Mouse (Mus musculus): ENCODE measurements at regions not wholly inside any gene's neighbourhood (a gene's known extent, or its start where the extent isn't known, plus 50 kb on each side); places are given as distances from the start of the nearest gene placed in this dataset.

DNA sequence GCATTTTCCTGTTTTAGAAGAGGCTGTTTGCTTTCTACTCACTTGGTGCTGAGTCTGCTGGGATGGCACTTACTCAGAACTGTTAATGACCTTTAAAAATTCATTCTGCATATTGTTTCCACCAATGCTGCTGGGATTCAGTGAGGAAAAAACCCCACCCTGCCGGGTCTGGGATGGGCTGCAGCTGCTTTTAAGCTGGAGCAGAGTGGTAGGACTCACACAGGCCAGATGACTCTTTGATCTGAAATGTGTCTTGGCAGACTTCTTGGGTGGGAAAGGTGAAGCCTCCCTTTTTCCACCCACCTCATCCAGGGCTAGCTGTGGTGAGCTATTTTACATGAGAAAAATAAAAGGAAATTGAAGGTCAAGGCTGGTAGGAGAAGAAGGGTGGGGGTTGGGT is 56.4 kb upstream of the Ddhd1 start:
- 20% methylated on average over 1 of the region's 1 CpGs for WGBS
- Histone ChIP-seq H3K4me1 (no peaks in the 10 kb centered on the region), H3K4me2 (no peak overlapping the region)

DNA sequence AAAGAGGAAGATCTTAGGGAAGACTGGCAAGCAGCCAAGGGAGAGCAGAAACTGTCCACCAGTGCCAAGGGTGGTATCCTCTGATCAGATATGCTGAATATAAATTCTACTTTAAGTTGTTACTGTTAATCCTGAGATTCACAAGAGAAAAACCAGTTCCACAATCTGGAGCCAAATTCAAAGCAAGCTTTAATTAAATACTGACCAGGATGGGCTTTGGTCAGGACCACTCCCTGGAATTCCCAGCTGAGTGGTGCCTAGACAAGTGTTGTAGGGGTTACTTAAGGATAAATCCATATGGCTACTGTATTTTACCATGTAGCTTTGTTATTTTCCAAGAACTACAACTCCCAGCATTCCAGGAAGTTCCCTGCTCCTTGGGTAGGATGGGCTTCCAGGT is 56.8 kb upstream of the Ddhd1 start:
- H3K36me3 ChIP-seq: no peaks in the 10 kb centered on the region
- no peak overlapping the region for H3K27ac ChIP-seq
- H3K27me3 ChIP-seq: no peaks in the 10 kb centered on the region
- no peak overlapping the region for H3K4me2 ChIP-seq
- H3K4me3 ChIP-seq (replicated peaks): no peak overlapping the region
- no peaks in the 10 kb centered on the region for H3K9me3 ChIP-seq (replicated peaks)
- no peak overlapping the region for H3K9ac ChIP-seq
- H3K4me1 ChIP-seq: no peaks in the 10 kb centered on the region
- no peak for ATAC-seq (replicated peaks; ENCODE audit: low FRiP score)

More for the DNA sequence above, 56.4 kb upstream of the Ddhd1 start:
- ATAC-seq (replicated peaks; ENCODE audit: low FRiP score): no peak
- no peaks in the 10 kb centered on the region for H3K27me3 ChIP-seq
- H3K9me3 ChIP-seq (replicated peaks): no peaks in the 10 kb centered on the region
- no peak overlapping the region for H3K9ac ChIP-seq
- no peak overlapping the region for H3K27ac ChIP-seq
- H3K4me3 ChIP-seq (replicated peaks): no peak overlapping the region
- no peaks in the 10 kb centered on the region for H3K36me3 ChIP-seq

DNA sequence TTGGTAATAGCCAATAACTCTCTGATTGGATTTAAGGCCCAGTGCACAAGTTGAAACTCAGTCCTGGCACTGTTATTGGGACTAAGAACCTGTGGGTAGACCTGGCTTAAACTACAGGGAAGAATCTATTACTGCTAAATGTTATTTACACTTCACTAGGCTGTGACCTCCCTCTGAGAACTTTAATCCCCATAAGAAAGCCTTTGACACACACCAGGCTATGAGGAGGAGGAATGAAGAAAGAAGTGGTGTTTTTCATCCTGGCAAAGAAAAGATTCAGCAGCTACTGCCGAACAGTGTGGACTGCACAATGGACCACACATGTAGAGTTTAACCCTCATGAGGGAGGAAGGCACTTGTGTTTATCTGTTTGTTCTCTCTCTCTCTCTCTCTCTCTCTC is 58.2 kb upstream of the Ddhd1 start:
- Histone ChIP-seq H3K4me1 (no peaks in the 10 kb centered on the region), H3K36me3 (no peaks in the 10 kb centered on the region), H3K9me3 (replicated peaks) (no peaks in the 10 kb centered on the region), H3K4me3 (replicated peaks) (no peak overlapping the region), H3K27me3 (no peaks in the 10 kb centered on the region), H3K27ac (no peak overlapping the region), H3K9ac (no peak overlapping the region), H3K4me2 (no peak overlapping the region)
- no peak for ATAC-seq (replicated peaks; ENCODE audit: low FRiP score)
- 22% methylated on average over 1 of the region's 1 CpGs for WGBS

DNA sequence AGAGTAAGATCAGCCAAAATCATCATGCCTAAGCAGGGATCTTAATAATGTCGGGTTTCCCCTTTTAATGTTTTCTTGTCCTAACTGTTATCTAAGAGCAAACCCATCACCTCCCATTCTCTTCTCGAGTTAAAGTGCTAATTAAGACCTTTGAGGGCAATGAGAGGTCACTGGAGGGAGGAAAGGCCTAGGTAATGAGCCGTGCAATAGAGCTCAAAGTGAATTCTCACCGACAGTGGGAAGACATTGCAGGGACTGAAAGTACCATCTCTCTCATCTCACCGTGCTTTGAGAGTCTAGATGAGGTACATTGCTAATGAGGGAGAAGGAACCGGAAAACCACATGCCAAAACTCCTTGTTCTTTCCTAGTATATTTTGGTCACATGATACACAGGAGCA is 64.9 kb upstream of the Ddhd1 start:
- no peak overlapping the region for H3K27ac ChIP-seq
- H3K4me1 ChIP-seq: no peaks in the 10 kb centered on the region
- no peak overlapping the region for H3K9ac ChIP-seq
- H3K36me3 ChIP-seq: no peaks in the 10 kb centered on the region
- H3K9me3 ChIP-seq (replicated peaks): no peaks in the 10 kb centered on the region
- H3K27me3 ChIP-seq: peaks cover 2% of the 10 kb centered on the region; the same call in 1 of the 2 replicates
- 12% methylated on average over 6 of the region's 6 CpGs for WGBS
- no peak overlapping the region for H3K4me2 ChIP-seq
- no peak overlapping the region for H3K4me3 ChIP-seq (replicated peaks)
- ATAC-seq (replicated peaks; ENCODE audit: low FRiP score): peak; percentile 67; the same call in 1 of the 2 replicates

DNA sequence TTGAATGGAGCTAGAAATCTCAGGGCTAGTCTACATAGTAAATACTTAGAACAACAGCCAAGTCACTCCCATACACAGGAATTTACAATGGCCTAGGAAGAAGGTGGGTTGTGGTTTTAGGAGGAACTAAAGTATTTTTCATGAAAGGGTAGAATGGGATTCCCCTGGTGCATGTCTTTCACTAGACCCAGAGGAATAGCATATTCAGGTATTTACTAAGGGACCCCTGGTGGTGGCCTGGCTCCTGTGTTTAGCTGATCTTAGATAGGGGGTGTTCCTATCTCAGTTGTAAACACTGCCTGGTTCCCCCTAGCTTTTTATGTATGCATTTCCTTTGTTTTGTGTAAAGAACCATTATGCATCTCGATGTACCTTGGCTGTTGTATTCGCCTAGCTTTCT is 66.4 kb upstream of the Ddhd1 start:
- no peak for ATAC-seq (replicated peaks; ENCODE audit: low FRiP score)
- H3K4me2 ChIP-seq: no peak overlapping the region
- peaks cover 2% of the 10 kb centered on the region; the same call in 1 of the 2 replicates for H3K27me3 ChIP-seq
- no peaks in the 10 kb centered on the region for H3K9me3 ChIP-seq (replicated peaks)
- 95% methylated on average over 2 of the region's 2 CpGs for WGBS
- no peaks in the 10 kb centered on the region for H3K36me3 ChIP-seq
- H3K4me3 ChIP-seq (replicated peaks): no peak overlapping the region
- H3K9ac ChIP-seq: no peak overlapping the region
- H3K27ac ChIP-seq: no peak overlapping the region
- no peaks in the 10 kb centered on the region for H3K4me1 ChIP-seq

DNA sequence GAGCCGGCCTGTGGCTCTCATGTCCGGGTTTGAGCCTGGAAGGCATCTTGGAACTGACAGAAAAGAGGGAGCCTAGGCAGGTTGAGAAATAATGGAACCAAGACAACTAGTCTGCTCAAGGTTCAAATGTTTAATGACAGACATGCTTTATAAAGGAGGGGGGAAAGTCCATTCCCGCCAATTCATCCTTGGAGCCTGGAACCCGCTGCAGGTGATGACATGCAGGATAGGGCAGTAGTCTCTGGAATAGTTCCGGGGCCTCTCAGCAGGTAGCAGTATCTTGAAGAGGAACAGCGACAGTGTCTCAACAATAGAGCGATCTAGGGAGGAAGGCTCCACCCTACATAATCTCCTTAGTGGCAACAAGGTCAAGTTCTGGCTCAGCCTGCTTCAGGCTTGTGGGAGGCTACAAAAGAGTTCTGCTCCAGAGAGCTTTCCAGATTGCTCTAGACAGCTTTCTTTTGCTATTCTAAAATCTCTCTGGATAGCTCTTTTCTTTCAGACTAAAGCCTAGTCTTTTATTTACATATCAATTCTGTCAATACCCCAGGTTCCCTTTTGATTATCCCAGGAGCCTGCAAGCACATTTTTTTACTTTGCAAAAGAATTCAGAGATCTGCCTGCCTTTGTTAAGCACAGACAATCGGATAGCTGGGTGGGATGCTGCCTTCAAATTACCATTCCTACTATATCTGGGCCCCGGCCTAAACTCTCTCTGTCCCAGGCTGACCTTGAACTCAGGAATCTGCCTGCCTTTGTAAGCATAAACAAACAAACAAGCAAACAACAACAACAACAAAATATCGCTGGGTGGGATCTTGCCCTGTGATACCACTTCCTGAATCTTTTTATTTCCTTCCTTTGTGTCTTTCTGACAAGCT is 76.8 kb upstream of the Ddhd1 start:
- H3K9ac ChIP-seq: no peak overlapping the region
- H3K4me3 ChIP-seq (replicated peaks): no peak overlapping the region
- H3K36me3 ChIP-seq: no peaks in the 10 kb centered on the region
- H3K27ac ChIP-seq: no peak overlapping the region
- H3K27me3 ChIP-seq: no peaks in the 10 kb centered on the region
- 76% methylated on average over 10 of the region's 10 CpGs for WGBS
- no peaks in the 10 kb centered on the region for H3K9me3 ChIP-seq (replicated peaks)
- H3K4me1 ChIP-seq: no peaks in the 10 kb centered on the region
- ATAC-seq (replicated peaks; ENCODE audit: low FRiP score): no peak
- H3K4me2 ChIP-seq: no peak overlapping the region

DNA sequence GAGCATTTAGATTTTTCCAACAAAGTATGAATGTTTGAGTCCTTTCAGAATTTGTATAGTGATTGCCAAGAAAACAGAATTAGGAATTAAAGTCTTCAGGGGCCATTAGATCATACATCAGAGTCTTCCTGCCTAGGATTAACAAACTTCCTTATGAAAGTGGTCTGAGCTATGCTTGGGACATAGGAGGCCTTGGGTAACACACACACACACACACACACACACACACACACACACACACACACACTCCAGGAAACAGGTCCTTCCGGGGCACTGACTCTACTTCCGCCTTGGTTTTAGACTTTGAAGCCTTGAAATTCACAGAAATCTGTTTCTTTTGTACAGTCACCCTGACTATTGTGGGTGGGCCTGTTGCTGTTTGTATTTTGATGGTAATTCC is 80.0 kb upstream of the Ddhd1 start:
- no peak for ATAC-seq (replicated peaks; ENCODE audit: low FRiP score)
- no peaks in the 10 kb centered on the region for H3K27me3 ChIP-seq

DNA sequence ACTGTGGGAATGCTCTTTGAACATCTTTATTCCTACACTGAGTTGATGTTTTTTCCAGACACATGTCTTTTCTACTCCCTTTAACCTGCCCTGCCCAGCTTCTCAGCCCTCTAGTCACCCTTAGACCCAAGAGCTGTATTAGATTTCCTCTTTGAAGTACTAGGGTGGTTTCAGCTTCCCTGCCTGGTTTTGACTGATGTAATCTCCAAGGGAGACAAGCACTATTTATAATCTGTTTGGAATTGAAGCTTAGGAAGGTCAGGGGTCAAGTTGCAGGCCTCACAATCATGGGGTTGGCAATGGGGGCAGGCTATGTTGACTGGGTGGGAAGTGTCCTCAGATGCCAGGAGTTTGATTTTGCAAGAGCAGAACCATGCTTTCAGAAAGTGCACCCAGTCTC is 81.7 kb upstream of the Ddhd1 start:
- Histone ChIP-seq H3K9me3 (replicated peaks) (no peaks in the 10 kb centered on the region), H3K4me2 (no peak overlapping the region), H3K36me3 (no peaks in the 10 kb centered on the region), H3K4me1 (no peaks in the 10 kb centered on the region), H3K9ac (no peak overlapping the region), H3K27me3 (no peaks in the 10 kb centered on the region), H3K27ac (no peak overlapping the region), H3K4me3 (replicated peaks) (no peak overlapping the region)
- ATAC-seq (replicated peaks; ENCODE audit: low FRiP score): peak; percentile 90

More for the DNA sequence above, 80.0 kb upstream of the Ddhd1 start:
- Histone ChIP-seq H3K36me3 (no peaks in the 10 kb centered on the region), H3K9me3 (replicated peaks) (no peaks in the 10 kb centered on the region), H3K4me1 (no peaks in the 10 kb centered on the region), H3K9ac (no peak overlapping the region), H3K4me3 (replicated peaks) (no peak overlapping the region), H3K4me2 (no peak overlapping the region), H3K27ac (no peak overlapping the region)
- 92% methylated on average over 2 of the region's 2 CpGs for WGBS

DNA sequence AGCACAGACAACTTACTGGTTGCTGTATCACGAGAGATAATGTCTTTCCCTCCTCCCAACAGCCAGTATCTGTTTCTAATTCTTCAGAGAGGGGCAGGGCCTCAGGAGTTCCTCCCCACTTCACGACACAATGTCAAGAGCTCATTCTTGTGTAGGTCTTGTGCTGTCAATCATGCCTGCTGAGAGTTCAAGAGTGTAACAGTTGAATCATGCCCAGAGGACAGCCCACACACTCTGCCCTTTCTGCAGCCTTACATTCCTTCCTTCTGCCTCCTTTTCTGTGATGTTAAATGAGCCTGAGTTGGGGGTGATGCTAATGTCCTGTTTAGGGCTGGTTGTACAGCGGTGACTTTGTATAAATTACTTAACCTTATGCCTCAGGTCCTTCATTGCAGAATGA is 82.7 kb upstream of the Ddhd1 start:
- H3K36me3 ChIP-seq: no peaks in the 10 kb centered on the region
- 20% methylated on average over 3 of the region's 3 CpGs for WGBS
- no peak overlapping the region for H3K9ac ChIP-seq
- H3K9me3 ChIP-seq (replicated peaks): no peaks in the 10 kb centered on the region
- H3K27me3 ChIP-seq: no peaks in the 10 kb centered on the region
- H3K27ac ChIP-seq: no peak overlapping the region
- no peak overlapping the region for H3K4me2 ChIP-seq
- H3K4me1 ChIP-seq: no peaks in the 10 kb centered on the region
- no peak overlapping the region for H3K4me3 ChIP-seq (replicated peaks)
- no peak for ATAC-seq (replicated peaks; ENCODE audit: low FRiP score)

DNA sequence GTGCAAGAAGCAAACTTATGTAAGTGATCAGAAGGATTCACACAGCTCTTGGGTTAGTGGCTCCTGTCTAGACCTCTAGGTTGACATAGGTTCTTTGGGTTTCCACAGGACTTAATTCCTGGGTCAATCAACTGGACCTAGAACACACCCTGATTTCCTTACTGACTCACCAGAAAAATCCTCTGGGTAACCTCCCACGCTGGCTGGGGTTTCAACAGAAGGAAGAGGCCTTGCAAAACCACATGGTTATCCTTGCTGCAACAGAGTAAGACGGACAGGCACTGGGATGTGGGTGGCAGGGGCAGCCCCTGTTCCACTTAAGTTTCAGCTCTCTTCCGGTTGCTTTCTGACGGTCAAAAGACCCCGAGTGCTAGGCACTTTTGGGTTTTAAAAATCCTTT is 88.2 kb upstream of the Ddhd1 start:
- Histone ChIP-seq H3K36me3 (no peaks in the 10 kb centered on the region), H3K27ac (no peak overlapping the region), H3K9ac (no peak overlapping the region), H3K9me3 (replicated peaks) (no peaks in the 10 kb centered on the region), H3K4me1 (no peaks in the 10 kb centered on the region), H3K27me3 (no peaks in the 10 kb centered on the region), H3K4me3 (replicated peaks) (no peak overlapping the region), H3K4me2 (no peak overlapping the region)
- WGBS: 83% methylated on average over 5 of the region's 5 CpGs
- no peak for ATAC-seq (replicated peaks; ENCODE audit: low FRiP score)

DNA sequence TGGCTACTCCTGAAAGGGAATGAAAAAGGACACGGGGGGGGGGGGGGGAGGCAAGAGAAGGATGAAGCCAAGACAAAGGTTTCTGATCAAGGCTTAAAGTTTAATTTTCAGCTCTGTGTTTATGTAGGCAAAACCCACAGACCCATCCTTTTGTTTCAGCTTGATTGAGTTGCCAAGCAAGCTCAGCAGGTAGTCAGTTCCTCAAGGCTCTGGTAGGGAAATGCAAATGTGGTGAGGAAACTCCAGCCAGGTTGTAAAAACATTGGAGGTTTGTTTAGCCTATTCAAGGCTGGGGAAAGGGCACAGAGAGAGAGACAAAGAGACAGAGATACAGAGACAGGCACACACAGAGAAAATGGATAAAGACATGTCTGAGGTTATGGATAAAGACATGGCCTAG is 99.4 kb upstream of the Ddhd1 start:
- ATAC-seq (replicated peaks; ENCODE audit: low FRiP score): no peak
- WGBS: 10% methylated on average over 1 of the region's 1 CpGs

DNA sequence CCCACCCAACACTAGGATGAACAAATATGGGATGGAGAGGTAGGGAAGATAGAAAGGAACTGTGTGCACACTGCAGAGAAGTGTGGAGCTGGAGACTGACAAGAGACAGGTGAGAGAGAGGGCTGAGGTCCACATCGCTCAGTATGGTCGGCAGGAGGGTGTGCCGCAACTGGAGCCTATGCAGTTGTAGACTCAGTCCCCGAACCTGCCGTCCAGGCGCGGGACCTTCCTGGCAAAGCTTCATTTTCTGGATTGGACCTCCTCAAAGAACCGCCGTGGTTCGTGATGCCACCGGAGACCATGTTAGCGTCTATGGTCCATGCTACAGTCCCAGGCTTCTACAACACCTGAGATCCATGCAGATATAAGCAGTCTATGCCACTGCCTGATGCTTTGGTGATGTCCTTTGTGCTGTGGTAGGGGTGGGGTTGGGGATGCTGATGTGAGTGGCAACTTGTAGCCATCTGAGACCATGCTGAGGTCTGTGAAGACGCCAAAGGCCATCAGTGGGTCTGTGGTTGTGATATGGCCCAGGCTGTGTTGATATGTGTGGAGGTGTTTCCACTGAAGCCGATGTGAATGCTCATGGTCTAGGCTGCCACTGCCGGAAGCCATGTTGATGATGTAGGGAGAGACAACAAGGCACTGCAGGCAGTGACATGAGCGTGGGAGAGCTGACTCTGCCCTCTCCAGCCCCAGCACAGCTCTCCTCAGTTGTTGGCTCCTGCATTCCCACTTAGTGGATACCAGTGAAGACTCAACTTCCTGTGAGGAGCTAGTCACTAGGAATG is 103.1 kb upstream of the Ddhd1 start:
- no peak for ATAC-seq (replicated peaks; ENCODE audit: low FRiP score)
- WGBS: 94% methylated on average over 16 of the region's 16 CpGs
- no peaks in the 10 kb centered on the region for H3K27me3 ChIP-seq

More for the DNA sequence above, 99.4 kb upstream of the Ddhd1 start:
- H3K36me3 ChIP-seq: no peaks in the 10 kb centered on the region
- H3K9me3 ChIP-seq (replicated peaks): no peaks in the 10 kb centered on the region
- no peak overlapping the region for H3K27ac ChIP-seq
- H3K4me1 ChIP-seq: no peaks in the 10 kb centered on the region
- no peak overlapping the region for H3K4me3 ChIP-seq (replicated peaks)
- no peak overlapping the region for H3K4me2 ChIP-seq
- H3K27me3 ChIP-seq: no peaks in the 10 kb centered on the region
- H3K9ac ChIP-seq: no peak overlapping the region

More for the DNA sequence above, 103.1 kb upstream of the Ddhd1 start:
- Histone ChIP-seq H3K4me2 (no peak overlapping the region), H3K9me3 (replicated peaks) (no peaks in the 10 kb centered on the region), H3K4me1 (no peaks in the 10 kb centered on the region), H3K9ac (no peak overlapping the region), H3K36me3 (no peaks in the 10 kb centered on the region), H3K27ac (no peak overlapping the region), H3K4me3 (replicated peaks) (no peak overlapping the region)

All from kidney, embryonic 15.5 days (tissue).